Mouse (Mus musculus) right cerebral cortex, adult 2 months (tissue): ENCODE results near the gene Htatip2.
A peak's percentile ranks its signal among the peaks of the same experiment; 100 is the strongest.

ENCODE experiments used
- DNase-seq, 2 experiments: peaks; one replicate each; pipeline ENCODE4 v3.0.0; 2021 to 2022; ENCODE audit warnings: low spot score in 2 of 2

Htatip2 gene

DNA sequence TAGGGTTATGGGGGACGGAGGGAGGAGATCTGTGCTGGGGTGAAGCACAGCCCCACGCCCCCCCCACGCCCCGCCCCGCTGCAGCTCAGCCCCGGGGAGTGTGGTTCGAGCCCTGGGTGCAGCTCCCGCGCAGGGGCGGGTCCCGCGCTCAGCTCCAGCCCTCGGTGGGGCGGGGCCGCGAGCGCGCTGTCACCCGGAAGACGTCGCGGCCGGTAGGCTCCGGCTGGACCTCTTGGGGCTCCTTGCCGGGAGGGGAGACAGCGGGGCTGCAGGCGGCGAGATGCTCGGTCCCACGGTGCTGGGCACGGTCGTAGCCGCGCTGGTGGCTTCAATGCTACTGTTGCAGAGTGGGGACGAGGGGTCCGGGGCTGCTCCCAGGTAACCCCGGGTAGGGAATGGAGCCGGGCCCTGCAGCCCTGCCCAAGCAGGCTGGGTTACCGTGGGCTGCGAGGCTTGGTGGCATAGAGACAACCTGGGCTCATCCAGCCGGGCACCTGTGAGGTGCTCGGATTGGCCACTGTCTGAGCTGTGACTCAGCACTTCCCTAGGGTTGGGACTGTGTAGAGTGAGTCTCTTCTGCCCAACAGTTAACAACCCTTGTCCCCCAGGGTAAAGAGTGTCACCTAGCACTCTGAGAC, at the start of gene Htatip2:
Gene Htatip2 (plus strand): TSS at position 182 of the 638 bp plus-strand sequence.
- peak; percentile 41 to 51 for DNase-seq

DNA sequence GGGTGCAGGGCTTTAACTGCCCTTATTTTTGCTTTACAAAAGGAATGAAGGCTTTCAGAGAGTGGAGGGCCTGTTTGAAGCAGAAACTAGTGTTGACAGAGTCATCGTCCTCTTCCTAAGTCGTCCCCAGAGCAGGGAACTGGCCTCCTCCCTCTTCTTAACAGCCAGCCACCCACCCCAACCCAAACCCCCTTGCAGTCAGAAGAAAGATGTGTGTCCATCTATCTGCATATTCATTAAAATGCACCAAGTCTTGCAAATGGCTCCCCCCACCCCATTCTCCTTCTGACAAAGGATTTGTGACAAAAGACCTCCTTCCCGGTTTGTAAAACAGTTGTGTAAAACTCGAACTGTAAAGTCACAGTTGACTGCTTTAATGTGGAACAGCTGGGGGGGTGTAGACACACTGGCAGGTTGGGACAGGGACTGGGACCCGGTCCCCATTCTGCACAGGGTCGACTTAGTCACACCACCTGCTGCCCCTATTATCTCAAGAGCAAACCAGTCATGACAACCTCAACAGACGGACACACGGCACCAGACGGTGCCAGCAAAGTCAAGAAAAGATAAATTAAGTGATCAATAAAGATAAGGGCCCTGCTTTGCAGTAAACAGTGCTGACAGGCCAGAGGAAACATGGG, 49.4 kb upstream of the Htatip2 start:
- no peak for DNase-seq

DNA sequence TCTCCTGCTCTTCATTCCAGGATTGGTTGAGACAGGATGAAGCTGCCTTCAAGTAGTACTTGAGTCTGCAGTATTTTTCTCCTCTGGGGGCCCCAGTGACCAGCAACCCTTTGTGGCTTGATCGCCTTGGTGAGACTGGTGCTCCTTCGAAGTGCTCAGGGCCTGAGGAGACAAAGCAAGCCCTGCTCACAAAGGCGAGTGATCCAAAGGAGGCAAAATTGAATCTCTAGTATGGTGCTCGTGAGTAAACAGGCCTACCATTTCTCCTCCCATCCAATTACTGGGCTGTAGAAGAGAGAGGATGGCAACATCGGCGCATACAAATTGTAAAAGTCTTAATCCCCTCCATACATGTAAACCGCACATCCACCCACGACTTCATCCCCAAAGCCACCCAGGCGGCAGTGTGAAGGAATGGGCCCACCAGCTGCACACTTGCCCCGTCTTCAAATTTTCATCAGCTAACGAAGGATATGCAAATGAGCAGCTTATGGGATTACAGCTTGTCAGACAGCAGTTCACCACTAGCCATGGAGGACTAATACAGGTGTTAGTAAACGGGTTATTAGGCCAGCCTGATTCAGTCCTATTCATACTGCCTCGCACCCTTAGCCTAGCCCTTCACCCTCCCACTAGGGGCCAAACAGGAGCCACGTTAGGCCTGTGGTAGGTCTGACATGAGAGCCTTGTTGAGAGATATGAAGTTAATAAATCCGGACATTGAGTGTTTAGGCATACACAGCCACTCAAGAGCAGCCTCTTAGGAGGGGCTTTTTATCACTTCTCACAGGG, 40.8 kb upstream of the Htatip2 start:
- no peak for DNase-seq

DNA sequence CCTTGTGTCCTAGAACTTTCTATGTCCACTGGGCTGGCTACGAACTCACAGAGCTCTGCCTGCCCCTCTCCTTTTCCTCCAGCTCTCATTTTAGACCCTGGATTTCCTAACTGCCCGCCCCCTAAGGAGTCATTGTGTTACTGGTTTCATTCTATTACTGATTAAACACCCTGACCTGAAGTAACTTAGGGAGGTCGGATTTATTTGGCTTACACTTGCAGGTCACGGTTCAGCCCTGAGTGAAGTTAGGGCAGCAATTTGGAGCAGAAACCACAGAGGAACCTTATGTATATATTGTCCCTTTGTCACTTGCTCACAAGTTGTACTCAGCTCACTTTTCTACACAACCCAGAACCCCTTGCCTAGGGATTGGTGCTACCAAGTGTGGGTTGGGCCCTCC, 24.6 kb upstream of the Htatip2 start:
- no peak for DNase-seq

DNA sequence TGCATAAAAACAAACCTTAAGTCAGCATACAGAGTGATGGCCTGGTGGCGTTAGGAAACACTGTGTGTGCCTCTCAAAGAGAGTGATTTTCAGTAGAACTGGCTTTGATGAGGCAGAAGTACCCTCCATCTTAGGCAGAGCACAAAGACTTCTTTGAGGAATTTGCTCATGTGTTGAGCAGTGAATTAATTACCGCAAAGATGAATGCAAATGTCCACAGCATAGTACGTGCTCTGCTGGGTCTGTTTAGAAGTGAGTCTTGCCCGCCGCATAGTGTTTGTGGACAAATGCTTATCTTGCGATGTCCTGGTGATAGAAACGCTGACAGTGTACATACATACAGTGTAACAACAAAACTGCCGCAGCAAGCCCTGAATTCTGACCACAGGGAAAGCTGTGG, 19.5 kb upstream of the Htatip2 start:
- DNase-seq, result no peak

DNA sequence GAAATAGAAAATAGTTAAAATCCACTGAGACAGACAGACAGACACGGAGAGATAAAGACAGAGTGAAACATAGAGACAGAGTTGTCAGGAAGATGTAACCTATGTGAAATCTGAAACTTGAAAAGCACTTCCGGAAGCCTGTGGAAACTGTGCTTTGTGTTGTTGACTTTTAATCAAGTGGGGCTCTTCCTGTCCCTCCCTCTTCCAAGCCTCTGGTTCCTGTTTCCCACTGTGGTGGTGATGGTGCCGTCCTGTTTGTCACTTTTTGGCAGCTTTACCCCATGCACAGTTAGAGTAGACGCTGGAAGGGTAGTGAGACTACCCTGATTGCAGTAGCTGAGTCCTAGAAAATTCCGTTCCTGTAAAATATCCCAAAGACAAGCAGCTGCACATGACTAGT, 17.4 kb upstream of the Htatip2 start:
- no peak for DNase-seq

DNA sequence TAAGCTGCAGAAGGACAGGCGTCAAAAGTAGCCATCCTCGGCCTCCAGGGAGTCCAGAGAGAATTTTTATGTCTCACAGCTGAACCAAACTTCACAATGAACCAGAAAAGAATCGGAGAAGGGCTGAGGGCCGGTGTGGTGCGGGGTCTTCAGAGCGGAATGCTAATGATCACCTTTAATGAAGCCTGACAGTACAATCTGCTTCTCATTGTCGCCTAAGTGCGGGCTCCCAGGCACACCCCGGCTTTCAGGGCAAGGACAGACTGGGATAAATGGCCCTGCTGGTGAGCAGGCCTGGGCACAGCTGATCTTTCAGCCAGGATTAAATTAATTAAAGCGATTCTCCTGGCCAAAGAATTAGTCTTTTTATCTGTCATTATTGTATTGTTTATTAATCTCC, 17.0 kb upstream of the Htatip2 start:
- no peak for DNase-seq

DNA sequence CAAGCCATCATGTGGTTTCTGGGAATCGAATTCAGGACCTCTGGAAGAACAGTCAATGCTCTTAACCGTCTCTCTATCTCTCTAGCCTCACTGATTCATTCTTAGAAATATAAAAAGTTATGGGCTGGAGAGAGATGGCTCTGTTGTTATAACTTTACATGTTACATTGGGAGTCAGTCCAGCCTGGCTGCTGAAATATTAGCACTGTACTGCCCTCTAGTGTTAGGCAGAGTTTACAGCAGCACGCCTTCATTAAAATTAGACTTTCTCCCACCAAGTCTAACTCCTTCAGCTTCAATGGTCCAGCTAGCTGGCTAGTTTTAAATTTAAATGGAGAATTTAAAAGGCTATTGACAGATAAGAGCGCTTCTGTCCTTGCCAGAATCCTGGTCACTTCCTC, 7.8 kb upstream of the Htatip2 start:
- DNase-seq, result peak; percentile 45 to 47

DNA sequence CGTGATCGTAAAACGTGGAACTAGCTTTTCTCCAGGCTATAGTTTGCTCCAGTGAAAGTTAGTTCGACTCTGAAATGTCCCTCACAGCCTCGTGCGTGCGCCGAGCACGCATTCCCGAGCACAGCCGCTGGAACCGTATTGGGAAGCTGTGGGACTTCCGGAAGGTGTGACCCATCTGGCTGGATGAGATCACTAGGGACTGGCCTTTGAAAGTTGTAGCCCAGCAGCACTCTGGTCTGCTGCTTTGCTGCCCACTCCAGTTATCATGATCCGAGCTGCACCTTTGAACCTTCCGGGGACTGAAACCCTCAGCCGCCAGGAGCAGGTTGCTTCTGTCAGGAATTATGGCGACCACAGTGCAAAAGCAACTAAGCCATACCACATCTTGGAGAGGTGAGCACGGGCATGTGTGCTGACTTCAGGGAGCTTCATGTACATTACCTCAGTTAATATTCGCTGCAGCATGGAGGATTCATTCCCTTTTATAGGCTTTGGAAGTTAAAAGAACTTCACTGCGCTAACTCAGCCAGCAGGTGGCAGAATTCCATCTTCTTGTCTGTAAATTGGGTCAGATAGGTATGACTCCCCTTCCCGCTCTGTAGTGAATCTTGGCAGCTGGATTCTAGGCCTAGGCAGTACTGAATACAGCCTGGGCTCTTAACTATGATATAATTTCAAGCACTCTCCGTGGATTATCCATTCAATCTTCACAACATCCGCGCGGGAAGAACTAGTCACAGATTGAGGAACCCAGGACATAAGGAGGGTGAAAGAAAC, 6.0 kb upstream of the Htatip2 start:
- peak in 1 of 2 experiments; percentile 42 for DNase-seq

DNA sequence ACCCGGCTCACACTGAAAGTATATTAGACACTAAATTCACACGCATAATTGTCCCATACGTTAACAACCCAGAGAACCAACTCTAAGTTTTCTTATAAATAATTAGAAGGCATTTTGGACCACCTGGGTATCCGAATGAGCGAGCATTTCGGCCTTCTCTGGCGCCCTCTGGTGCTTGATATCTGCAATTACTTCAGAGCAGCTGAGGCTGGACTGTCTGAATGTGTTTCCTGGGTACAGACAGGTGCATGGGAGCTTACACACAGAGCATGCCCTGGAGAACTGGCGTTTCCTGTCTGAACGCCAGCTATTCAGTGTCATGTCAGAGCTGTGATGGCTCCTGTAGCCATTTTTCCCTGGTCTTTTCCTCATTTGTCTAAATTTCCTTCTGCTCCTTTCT, 4.1 kb upstream of the Htatip2 start:
- DNase-seq, result peak; percentile 71 to 77

DNA sequence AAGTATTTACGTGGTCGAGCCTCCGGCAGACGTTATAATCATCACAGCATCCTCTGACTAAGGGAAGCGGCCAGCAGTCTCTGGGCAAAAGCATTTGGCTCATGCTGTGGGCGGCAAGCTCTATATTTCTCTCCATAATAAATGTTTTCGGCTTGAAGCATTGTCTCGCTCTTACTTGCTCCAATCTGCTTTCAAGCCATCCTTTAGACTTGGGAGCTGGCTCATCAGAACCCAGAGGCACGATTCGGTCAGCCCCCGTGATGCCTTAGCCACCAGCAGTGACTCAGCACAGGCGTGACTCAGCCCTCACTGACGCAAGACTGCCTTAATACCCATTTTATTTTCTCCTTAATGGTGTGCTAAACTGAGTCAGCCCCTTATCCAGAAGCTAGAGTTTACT, 3.7 kb downstream of the Htatip2 start:
- DNase-seq, result peak; percentile 83 to 84

DNA sequence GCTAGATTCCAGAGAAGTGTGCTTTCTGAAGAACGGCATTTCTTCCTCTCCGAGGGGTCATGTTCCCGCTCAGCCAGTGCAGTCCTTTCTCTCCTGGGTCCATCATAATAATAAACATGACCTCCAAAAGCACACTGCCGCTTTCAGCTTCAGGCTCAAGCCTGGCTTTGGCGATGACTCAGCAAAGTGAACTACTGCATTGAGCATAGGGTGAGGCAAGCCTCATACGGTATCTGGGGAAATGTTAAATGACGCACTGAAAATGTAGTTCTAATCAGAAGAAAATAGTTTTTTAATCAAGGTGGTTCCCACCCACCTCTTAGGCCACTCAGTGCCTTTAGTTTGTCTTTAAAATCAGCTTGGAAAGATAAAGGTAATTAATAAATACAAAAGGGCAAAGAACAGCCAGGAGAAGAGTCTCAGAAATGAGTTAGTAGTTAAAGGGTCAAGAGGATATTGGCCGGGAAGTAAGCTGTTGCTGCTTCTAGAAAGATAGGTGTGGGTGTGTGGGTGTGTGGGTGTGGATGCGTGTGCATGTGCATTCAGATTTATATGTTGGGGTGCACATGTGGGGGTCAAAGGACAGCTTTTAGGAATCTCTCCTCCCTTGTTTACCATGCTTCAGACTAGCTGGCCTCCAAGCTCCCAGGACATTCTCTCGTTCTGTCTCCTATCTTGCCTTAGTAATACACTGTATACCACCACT, 5.2 kb downstream of the Htatip2 start:
- no peak for DNase-seq

DNA sequence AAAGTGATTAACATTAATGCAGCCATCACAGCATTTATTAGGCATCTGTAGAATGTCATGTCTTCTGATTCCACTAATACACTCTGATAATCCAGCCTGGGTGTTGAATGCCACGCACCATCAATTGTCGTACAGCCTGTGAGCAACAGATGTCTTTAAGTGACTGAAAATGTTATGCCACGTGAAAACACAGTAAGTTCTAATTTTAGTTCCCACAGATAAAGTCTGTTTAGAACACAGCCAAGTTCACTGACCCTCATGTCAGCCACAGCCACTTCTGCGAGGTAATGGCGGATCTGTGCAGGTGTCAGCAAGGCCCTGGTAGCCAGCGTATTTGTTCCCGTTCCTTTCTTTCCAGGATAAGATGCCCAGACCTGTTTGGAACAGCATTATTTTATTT, 7.3 kb downstream of the Htatip2 start:
- no peak for DNase-seq

DNA sequence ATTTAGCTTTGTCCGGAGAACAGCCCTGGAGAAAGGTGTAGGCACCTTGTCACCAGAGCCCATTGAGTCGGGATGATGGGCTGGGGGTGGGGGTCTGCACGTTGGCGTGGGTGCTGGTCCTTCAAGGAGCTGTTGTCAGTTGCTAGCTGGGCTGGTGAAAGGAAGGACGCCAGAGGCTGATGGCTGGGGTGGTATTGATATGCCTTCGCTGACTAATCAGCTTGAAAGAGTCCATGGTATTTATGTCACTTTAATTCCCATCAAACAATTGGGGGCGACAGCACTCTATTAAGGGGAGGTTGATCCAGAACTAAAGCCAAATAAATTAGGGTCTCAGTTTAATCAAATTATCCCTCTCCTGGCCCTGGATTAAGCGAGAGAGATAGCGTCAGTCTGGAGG, 9.6 kb downstream of the Htatip2 start:
- no peak for DNase-seq

DNA sequence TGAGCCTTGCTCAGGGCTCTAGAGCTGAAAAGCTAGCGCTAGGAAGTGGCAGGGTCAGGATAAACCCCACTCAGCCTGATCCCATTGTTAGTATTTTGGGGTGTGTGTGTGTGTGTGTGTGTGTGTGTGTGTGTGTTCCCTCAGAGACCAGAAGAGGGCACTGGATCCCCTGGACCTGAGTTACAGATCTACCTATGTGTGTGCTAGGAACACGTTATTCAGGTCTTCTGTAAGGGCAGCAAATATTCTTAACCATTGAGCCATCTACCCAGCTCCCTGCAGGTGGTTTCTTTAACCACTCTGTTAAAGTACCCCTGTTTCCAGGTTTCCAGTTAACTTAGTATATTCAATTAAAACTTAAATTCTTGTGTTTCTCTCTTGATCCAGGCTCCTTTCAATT, 15.5 kb downstream of the Htatip2 start:
- no peak for DNase-seq

DNA sequence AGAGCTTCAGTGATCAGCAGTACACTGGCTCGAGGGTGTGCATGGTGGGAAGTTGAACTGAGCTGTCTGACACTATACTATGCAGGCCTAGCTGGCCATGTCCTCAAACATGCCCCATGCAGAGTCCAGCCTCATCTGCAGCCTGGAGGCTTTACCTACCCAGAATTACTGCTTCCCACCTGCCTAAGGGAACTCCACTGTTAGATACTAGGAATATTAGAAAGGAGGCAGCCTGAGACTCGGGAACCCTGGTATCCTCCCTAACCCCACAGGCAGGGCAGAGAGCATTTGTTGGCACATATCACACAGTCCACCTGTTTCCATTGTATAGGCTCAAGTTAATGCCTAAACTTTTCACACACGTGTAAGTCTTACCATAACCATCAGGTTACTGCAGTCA, 18.7 kb downstream of the Htatip2 start:
- no peak for DNase-seq

DNA sequence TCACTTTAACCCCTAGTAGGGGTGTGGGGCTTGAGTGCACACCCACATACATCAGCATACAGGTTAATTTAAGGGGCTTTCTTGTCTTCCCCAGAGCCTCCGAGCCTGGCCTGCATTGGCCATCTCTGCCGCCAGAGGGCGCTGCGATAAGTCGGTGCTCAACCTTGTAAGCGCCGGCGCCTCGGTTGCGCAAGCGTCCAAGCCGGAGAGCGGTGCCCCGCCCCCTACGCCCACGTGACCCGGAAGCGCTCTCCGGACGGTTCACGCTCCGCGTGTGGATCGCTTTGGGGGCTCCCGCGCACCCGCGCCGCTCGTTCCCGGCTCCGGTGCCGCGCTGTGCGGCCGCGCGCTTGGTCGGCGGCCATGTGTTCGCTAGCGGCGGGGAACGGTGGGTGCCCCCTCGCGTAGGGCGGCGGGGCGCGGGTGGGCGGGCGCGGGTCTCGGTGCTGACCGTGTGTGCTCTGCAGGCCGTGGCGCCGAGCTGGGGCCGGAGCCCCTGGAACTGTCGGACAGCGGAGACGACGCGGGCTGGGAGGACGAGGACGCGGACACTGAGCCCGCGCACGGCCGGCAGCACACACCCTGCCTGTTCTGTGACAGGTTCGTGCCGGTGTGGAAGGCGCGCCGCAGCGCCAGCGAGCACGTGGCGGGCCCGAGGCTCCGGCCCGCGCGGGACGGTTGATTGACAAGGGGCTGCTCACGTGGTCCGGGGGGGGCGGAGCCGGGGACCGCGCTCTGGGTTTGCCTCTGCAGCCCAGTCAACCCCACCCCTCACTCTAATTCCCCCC, 19.4 kb downstream of the Htatip2 start, which contains the start of gene Prmt3:
Gene Prmt3 (plus strand): TSS at position 233 of the 788 bp plus-strand sequence.
- peak; percentile 99 for DNase-seq

DNA sequence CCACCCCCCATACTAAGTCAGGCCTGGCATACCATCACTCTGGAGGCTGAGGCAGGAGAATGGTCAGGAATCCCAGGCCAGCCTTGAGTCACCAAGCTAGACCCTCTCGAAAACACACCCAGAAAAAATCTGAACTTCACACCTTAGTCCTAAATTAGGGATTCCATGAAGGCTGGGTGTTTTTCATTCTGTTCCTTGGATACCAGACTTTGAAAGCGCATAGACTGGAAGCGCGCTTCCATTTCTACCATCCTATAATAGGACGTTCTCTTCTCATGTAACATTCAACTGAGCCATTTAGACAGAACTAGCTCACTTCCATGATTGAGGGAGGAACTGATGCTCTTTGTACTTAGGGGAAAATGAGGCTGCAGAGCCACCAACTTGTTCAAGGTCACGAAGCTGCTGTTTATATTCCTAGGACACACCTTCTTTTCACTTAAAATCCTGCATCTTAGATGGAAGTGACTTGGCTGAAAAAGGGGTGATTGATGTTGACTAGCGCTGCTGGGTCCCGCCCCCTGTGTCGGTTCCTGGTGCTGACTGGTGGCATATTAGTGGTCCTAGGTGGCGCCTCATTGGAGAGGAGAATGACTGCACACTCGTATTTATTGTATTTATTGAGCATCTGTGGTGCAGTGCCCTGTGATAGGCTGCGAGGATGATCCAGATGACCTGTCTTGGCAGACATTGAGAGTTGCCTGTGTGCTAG, 20.1 kb downstream of the Htatip2 start:
- DNase-seq, result peak; percentile 37 to 38

DNA sequence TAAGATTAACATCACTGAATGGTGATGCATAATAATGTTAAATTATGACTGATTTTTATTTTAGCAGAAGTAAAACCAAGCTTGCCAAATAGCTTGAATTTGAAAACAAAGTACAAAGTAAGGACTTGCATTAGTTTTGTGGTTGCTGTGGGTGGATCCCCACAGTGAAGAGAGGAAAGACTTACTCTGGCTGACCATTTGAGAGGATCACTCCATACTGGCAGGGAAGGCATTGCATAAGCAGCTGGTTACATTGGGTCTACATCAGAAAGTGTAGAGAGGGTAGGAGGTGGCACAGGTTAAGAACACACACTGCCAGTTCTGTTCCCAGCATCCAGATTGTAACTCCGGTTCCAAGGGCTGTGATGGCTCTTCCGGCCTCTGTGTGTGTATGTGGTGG, 24.1 kb downstream of the Htatip2 start:
- no peak for DNase-seq

DNA sequence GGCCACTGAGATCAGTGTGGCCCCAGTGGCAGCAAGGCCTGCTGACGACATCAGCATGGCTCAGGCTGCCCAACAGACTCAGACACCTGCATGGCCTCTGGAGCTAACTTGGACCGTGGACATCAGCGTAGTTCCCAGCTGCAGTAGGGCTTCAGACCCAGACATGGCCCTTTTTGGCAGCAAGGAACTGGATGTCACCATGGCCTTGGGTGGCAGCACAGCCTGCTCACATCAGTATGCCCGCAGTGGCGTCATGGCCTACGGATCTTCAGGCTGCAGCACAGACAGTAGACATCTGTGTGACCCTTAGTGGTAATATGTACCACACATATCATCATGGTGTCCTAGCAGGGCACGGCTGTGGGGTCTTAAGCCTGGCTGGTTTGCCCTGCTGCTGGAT, 26.2 kb downstream of the Htatip2 start:
- no peak for DNase-seq
